Mouse (Mus musculus) hindbrain, embryonic 16.5 days (tissue): Measurements from ENCODE around the gene Acot1. TPM values are rescaled to one million over a fixed set of nuclear protein-coding genes. Genes with fewer than 3 reads are reported as not detected.
"Not testable (repeated sequence)": the region's sequence is repeated elsewhere in the genome, so short reads cannot be mapped to it uniquely, and the experiment has no call there.

Experiments used
- ATAC-seq: fragments of 200-750 bp; cut with Nextera tagmentation; 2 replicates; pipeline ENCODE4 v1.8.0; 2017; ENCODE audit warnings: moderate TSS enrichment, moderate library complexity
- H3K27ac ChIP-seq: fragments of 300-500 bp; sonication (generic); 2 replicates; pipeline ENCODE4 v1.5.1; 2014; ENCODE audit warnings: low read depth, mild to moderate bottlenecking, control low read depth, low read length, moderate library complexity
- H3K27me3 ChIP-seq: fragments of 300-500 bp; sonication (generic); replicated peaks from 2 replicates; pipeline ENCODE4 v1.6.1; 2014; ENCODE audit warnings: low read length; ENCODE audit not compliant: control insufficient read depth, insufficient read depth
- H3K36me3 ChIP-seq: fragments of 300-500 bp; sonication (generic); 2 replicates; pipeline ENCODE4 v1.6.1; 2014; ENCODE audit warnings: mild to moderate bottlenecking, low read length, moderate library complexity, mixed read lengths; ENCODE audit not compliant: control insufficient read depth, insufficient read depth
- H3K4me1 ChIP-seq: fragments of 300-500 bp; sonication (generic); 2 replicates; pipeline ENCODE4 v1.6.1; 2014; ENCODE audit warnings: low read depth, low read length; ENCODE audit not compliant: control insufficient read depth, insufficient read depth
- H3K4me2 ChIP-seq: fragments of 300-500 bp; sonication (generic); 2 replicates; pipeline ENCODE4 v1.6.1; 2014; ENCODE audit warnings: mild to moderate bottlenecking, low read length, control low read depth, moderate library complexity
- H3K4me3 ChIP-seq: fragments of 300-500 bp; sonication (generic); 2 replicates; pipeline ENCODE4 v1.5.1; 2014; ENCODE audit warnings: mild to moderate bottlenecking, low read length, control low read depth, moderate library complexity
- H3K9ac ChIP-seq: fragments of 300-500 bp; sonication (generic); 2 replicates; pipeline ENCODE4 v1.6.1; 2014; ENCODE audit warnings: low read depth, mild to moderate bottlenecking, control low read depth, low read length, moderate library complexity
- H3K9me3 ChIP-seq: fragments of 300-500 bp; sonication (generic); 2 replicates; pipeline ENCODE4 v1.6.1; 2014; ENCODE audit warnings: mild to moderate bottlenecking, low read length, moderate library complexity; ENCODE audit not compliant: control insufficient read depth
- WGBS: fragments of 180-500 bp; shearing (Covaris S2); extraction: QIAGEN DNeasy Blood & Tissue Kit; methylation state at CpG from one replicate; pipeline ENCODE4 v1.1.7; 2014; 5-methylcytosine and 5-hydroxymethylcytosine counted together
- polyA plus RNA-seq: library from polyadenylated mRNA; unstranded; fragments of >200 nt; fragmentation: Nextera tagmentation; extraction: Ambion mirVana; gene quantifications from 2 replicates; pipeline ENCODE4 v1.2.1, GENCODE M21; 2015

Acot1 gene
- polyA plus RNA-seq, 1 experiment from 2014 or later: 112 TPM

DNA sequence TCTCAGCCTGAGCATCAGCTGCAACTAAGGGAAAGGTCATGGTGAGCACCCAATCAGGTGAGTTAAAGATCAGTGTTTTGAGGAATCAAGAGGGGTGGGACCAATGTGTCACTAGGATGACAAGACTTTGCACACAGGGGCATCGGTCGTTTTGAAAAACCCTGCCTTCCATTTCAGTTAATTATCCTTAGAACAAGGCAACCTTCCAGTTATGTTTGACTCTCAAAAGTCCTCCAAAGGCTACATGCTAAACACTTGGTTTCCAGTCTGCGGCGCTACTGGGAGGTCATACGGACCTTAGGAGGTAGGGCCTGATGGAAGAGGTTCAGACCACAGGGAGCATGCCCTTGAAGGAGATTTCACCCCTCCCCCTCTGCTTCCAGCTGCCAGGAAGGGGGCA lies 41.5 kb downstream of the Acot1 start:
- not testable (repeated sequence) for H3K27ac ChIP-seq, ATAC-seq, H3K4me3 ChIP-seq, H3K9ac ChIP-seq, H3K36me3 ChIP-seq, H3K4me2 ChIP-seq, H3K27me3 ChIP-seq, H3K4me1 ChIP-seq, H3K9me3 ChIP-seq
- 86% methylated on average over 5 of the region's 5 CpGs for WGBS

DNA sequence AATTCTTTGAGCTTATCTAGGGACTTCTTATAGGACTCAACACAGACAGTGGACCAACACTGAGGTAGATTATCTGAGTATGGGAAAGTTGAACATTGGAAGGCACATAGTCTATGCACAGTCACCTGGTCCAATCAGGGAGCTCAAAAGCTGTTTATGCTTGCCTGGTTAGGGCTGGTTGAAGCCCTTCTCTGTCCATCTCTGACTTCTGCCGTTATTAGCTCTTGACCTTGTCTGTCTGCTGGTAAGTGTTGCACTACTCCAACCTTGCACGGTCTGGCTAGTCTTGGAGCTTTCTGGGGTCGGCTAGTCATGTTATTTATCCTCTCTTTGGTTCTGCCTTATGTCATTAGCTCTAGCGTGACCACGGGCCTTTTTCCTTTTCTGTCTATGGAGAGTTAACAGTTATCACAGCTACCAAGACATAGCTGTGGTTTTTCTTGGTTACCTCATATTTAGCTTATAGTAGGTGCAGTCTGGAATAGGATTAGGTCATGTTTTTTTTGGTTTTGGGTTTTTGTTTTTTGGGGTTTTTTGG lies 42.7 kb downstream of the Acot1 start, which contains the start of gene Acot3:
Gene Acot3, plus strand, starts transcription at position 208 of the 538 bp plus-strand sequence.
- no peaks in the 10 kb centered on the region for H3K36me3 ChIP-seq
- no peak within 1 kb of the TSS for H3K27ac ChIP-seq
- WGBS: 85% methylated on average over 5 of the region's 5 CpGs
- peak within 1 kb of the TSS; percentile 81 for H3K4me2 ChIP-seq
- H3K9ac ChIP-seq: no peak within 1 kb of the TSS
- H3K4me3 ChIP-seq: peak within 1 kb of the TSS; percentile 46
- H3K4me1 ChIP-seq: peaks cover 5% of the 10 kb centered on the region; the same call in 1 of the 2 replicates
- no peaks in the 10 kb centered on the region; the same call in 1 of the 2 replicates for H3K27me3 ChIP-seq
- ATAC-seq: no peak
- H3K9me3 ChIP-seq: peaks cover 3% of the 10 kb centered on the region

DNA sequence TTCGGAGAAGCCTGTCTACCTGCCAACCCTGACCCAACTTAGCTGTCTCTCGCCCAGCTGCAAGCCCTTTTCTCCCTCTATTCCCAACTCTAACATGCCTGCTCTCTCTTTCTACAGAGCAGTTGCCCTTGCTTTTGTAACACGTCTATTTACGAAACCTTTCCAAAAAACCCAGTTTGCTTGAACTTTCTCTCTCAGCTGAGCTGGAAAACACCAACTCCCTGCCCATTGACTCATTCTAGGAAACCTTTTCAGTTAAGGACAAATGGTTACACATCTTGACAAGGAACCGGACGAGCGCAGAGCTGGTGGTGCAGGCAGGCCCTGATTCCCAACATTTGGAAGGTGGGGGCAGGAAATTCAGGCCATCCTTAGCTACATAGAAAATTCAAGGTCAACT lies 43.3 kb downstream of the Acot1 start:
- Histone ChIP-seq H3K27me3 (no peaks in the 10 kb centered on the region; the same call in 1 of the 2 replicates), H3K4me1 (peaks cover 5% of the 10 kb centered on the region; the same call in 1 of the 2 replicates), H3K4me2 (peak overlapping the region; percentile 81), H3K9ac (no peak overlapping the region), H3K27ac (no peak overlapping the region), H3K36me3 (no peaks in the 10 kb centered on the region), H3K4me3 (no peak overlapping the region), H3K9me3 (peaks cover 3% of the 10 kb centered on the region)
- ATAC-seq: no peak
- 85% methylated on average over 7 of the region's 7 CpGs for WGBS

DNA sequence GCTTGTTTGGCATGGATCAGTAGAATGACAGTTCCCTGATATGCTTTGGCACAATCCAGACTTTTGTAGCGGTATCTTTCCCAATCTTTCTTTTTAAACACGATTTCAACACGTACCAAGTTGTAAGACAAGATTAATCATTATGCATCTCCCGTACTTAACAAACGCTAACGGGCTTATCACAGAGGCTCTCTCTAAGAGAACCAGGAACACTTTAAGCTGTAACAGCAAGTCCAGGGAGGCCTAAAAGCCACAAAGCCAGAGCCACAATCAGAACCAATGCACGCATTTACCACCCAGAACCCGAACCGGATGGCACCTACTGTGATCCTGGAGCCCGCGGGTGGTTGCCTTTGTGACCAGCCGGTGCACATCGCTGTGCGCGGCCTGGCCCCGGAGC lies 43.9 kb downstream of the Acot1 start:
- Histone ChIP-seq H3K4me3 (peak overlapping the region; percentile 46), H3K36me3 (no peaks in the 10 kb centered on the region), H3K9me3 (peaks cover 2% of the 10 kb centered on the region), H3K27me3 (no peaks in the 10 kb centered on the region; the same call in 1 of the 2 replicates), H3K27ac (no peak overlapping the region), H3K4me2 (peak overlapping the region; percentile 81), H3K9ac (peak overlapping the region; percentile 52), H3K4me1 (peaks cover 5% of the 10 kb centered on the region; the same call in 1 of the 2 replicates)
- WGBS: 11% methylated on average over 16 of the region's 16 CpGs
- ATAC-seq: no peak

DNA sequence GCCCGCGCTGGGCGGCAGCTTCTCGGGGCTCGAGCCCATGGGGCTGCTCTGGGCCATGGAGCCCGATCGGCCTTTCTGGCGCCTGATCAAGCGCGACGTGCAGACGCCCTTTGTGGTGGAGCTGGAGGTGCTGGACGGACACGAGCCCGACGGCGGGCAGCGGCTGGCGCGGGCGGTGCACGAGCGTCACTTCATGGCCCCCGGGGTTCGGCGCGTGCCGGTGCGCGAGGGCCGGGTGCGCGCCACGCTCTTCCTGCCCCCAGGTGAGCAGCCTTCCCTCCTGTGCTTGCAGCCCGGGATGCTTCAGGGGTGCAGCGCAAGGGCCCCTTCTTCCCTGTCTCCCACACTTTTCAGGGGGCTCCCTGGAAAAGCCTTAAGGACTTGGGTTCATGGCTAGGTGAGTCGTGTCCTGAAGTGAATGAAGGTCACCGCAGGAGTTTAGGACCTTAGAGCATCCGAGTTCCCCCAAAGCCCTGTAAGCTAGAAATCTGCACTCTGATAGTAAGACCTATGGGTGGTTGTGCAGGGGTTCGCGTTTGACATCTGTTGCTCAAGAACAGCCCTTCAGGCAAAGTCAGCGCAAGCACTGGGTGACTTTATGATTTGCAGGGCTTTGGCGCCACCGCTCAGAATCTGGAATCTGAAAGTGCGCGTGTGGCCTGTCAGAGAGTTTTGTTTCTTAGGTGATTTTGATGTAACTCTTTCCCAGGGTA lies 44.5 kb downstream of the Acot1 start:
- Histone ChIP-seq H3K4me2 (peak overlapping the region; percentile 81), H3K27me3 (no peaks in the 10 kb centered on the region; the same call in 1 of the 2 replicates), H3K9me3 (no peaks in the 10 kb centered on the region; the same call in 1 of the 2 replicates), H3K36me3 (no peaks in the 10 kb centered on the region), H3K27ac (no peak overlapping the region), H3K4me1 (peaks cover 5% of the 10 kb centered on the region; the same call in 1 of the 2 replicates), H3K4me3 (peak overlapping the region; percentile 46), H3K9ac (peak overlapping the region; percentile 52)
- no peak for ATAC-seq
- WGBS: 3% methylated on average over 33 of the region's 46 CpGs

DNA sequence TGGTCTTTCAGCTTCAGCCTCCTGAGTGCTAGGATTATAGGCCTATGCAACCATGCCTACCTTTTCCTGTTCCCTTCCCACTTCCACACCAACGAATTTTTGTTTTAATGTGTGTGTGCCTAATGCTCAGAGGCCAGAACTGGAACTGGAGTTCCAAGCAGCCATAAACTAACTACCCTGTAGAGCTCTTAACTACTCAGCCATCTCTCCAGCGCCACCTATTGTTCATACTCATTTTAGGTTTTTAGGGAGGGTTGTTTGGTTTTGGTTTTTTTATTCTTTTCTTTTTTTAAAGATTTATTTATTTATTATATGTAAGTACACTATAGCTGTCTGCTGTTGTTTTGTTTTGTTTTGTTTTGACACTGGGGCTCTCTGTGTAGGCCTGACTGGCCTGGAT lies 51.7 kb downstream of the Acot1 start:
- WGBS: 25% methylated on average over 2 of the region's 2 CpGs
- Histone ChIP-seq H3K4me3 (no peak overlapping the region), H3K9ac (no peak overlapping the region), H3K9me3 (no peaks in the 10 kb centered on the region), H3K27ac (no peak overlapping the region), H3K4me2 (no peak overlapping the region), H3K27me3 (no peaks in the 10 kb centered on the region), H3K4me1 (no peaks in the 10 kb centered on the region), H3K36me3 (no peaks in the 10 kb centered on the region)
- ATAC-seq: no peak

DNA sequence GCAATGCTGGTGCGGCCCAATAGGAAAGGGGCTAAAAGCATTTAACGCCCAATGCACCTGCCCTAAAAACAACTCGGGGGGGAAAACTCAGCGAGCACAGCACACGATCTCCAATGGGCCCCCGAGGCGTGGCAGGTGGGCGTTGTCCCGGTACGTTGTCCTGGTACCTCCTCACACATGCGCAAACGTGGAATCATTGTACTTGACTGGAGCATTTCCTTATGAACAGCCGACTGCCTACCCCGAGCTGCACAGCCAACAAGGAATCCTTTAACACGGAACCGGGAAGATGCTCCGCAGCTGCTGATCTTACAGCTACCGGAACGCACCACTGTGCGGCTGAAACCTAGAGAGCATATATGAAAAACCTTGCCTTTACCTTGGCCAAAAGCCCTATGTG lies 53.0 kb downstream of the Acot1 start:
- no peak for ATAC-seq
- Histone ChIP-seq H3K9ac (no peak overlapping the region), H3K27me3 (no peaks in the 10 kb centered on the region), H3K4me2 (no peak overlapping the region), H3K4me3 (no peak overlapping the region), H3K36me3 (no peaks in the 10 kb centered on the region), H3K9me3 (no peaks in the 10 kb centered on the region), H3K4me1 (no peaks in the 10 kb centered on the region), H3K27ac (no peak overlapping the region)
- 94% methylated on average over 20 of the region's 20 CpGs for WGBS

DNA sequence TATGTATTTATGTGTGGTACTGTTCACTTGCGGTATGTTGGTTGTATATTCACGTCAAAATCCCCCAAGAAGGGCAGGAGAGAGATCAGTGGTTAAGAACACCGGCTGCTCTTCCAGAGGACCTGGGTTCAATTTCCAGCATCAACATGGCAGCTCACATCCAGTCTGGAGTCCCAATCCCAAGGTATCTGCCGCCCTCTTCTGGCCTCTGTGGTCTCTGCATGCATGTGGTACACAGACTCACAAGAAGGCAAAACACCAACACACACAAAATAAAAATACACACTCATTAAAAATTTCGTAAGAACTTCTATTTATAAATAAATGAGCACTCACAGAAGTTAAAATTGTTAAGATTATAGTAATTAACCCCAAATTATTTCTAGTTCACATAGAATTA lies 53.9 kb downstream of the Acot1 start:
- Histone ChIP-seq H3K27me3 (0 out of 2 replicates have a peak, but pooled peaks cover 3% of the 10 kb centered on the region), H3K36me3 (no peaks in the 10 kb centered on the region), H3K9me3 (no peaks in the 10 kb centered on the region), H3K27ac (no peak overlapping the region), H3K4me1 (no peaks in the 10 kb centered on the region), H3K9ac (no peak overlapping the region), H3K4me2 (no peak overlapping the region), H3K4me3 (no peak overlapping the region)
- 73% methylated on average over 5 of the region's 5 CpGs for WGBS
- ATAC-seq: no peak

DNA sequence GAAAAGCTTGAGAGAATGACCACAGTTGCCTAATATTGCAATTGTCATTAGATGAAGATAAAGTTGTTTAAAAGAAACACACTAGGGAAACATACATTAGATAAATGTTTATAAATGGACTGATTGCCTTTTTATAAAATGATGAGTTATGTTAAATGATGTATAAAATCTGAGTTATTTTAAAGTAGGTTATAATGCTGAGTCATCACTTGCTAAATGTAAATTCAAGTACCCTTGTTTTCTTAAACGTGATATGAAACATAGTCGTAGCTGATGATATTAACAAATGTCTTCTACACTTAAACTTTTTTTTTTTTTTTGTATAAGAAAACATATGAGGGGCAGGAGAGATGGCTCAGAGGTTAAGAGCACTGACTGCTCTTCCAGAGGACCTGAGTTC lies 54.5 kb downstream of the Acot1 start:
- 89% methylated on average over 2 of the region's 2 CpGs for WGBS
- Histone ChIP-seq H3K4me1 (no peaks in the 10 kb centered on the region), H3K27ac (no peak overlapping the region), H3K4me2 (no peak overlapping the region), H3K9ac (no peak overlapping the region), H3K9me3 (no peaks in the 10 kb centered on the region), H3K27me3 (peaks cover 7% of the 10 kb centered on the region), H3K36me3 (no peaks in the 10 kb centered on the region), H3K4me3 (no peak overlapping the region)
- ATAC-seq: no peak
